Mouse (Mus musculus) hindbrain, embryonic 12.5 days (tissue): ENCODE data around the gene Plch2. TPM values are rescaled to one million over a fixed set of nuclear protein-coding genes. Genes with fewer than 3 reads are reported as not detected.

ENCODE experiments used
- ATAC-seq: fragments of 200-750 bp; cut with Nextera tagmentation; 2 replicates; pipeline ENCODE4 v1.8.0; 2017; ENCODE audit warnings: moderate TSS enrichment; ENCODE audit not compliant: low FRiP score
- H3K27ac ChIP-seq: fragments of 300-500 bp; sonication (generic); 2 replicates; pipeline ENCODE4 v1.5.1; 2016; ENCODE audit warnings: mild to moderate bottlenecking
- H3K27me3 ChIP-seq: fragments of 300-500 bp; sonication (generic); 2 replicates; pipeline ENCODE4 v1.6.1; 2016; ENCODE audit warnings: mild to moderate bottlenecking
- H3K36me3 ChIP-seq: fragments of 300-500 bp; sonication (generic); 2 replicates; pipeline ENCODE4 v1.6.1; 2016; ENCODE audit warnings: mild to moderate bottlenecking
- H3K4me1 ChIP-seq: fragments of 300-500 bp; sonication (generic); 2 replicates; pipeline ENCODE4 v1.6.1; 2016
- H3K4me2 ChIP-seq: fragments of 300-500 bp; sonication (generic); replicated peaks from 2 replicates; pipeline ENCODE4 v1.6.1; 2016; ENCODE audit warnings: mild to moderate bottlenecking
- H3K4me3 ChIP-seq: fragments of 300-500 bp; sonication (generic); 2 replicates; pipeline ENCODE4 v1.5.1; 2016; ENCODE audit warnings: mild to moderate bottlenecking
- H3K9ac ChIP-seq: fragments of 300-500 bp; sonication (generic); 2 replicates; pipeline ENCODE4 v1.6.1; 2016; ENCODE audit warnings: mild to moderate bottlenecking, moderate library complexity
- H3K9me3 ChIP-seq: fragments of 300-500 bp; sonication (generic); replicated peaks from 2 replicates; pipeline ENCODE4 v1.6.1; 2016; ENCODE audit warnings: mild to moderate bottlenecking
- WGBS: fragments of 180-500 bp; shearing (Covaris S2); methylation state at CpG from one replicate; pipeline ENCODE4 v1.1.7; 2016; 5-methylcytosine and 5-hydroxymethylcytosine counted together
- polyA plus RNA-seq: library from polyadenylated mRNA; unstranded; fragments of >200 nt; fragmentation: Nextera tagmentation; extraction: Ambion mirVana; gene quantifications from 2 replicates; pipeline ENCODE4 v1.2.1, GENCODE M21; 2016

Gene Plch2
- polyA plus RNA-seq, 1 experiment from 2014 or later = 5.5 TPM

- H3K27me3 ChIP-seq = peaks cover 67% of the 10 kb centered on the region
- peak overlapping the region; percentile 24; the same call in 1 of the 2 replicates for H3K4me2 ChIP-seq
Measured at GRCm38 (mm10) chr4:155040696-155041095, 15.9 kb downstream of the Plch2 start.

GRCm38 (mm10) chr4:155040197-155040596, 16.4 kb downstream of the Plch2 start:
- peak overlapping the region; percentile 24 for H3K4me2 ChIP-seq
- WGBS = 28% methylated on average over 9 of the region's 9 CpGs
- peak; percentile 29 for ATAC-seq

More at GRCm38 (mm10) chr4:155040696-155041095, 15.9 kb downstream of the Plch2 start:
- Histone ChIP-seq H3K9ac (0 out of 2 replicates have a peak overlapping the region, but pooled peaks have one; percentile 39), H3K4me1 (peaks cover 35% of the 10 kb centered on the region), H3K27ac (peak overlapping the region; percentile 71; the same call in 1 of the 2 replicates), H3K36me3 (no peaks in the 10 kb centered on the region), H3K4me3 (no peak overlapping the region), H3K9me3 (no peaks in the 10 kb centered on the region)
- ATAC-seq = no peak
- WGBS = 56% methylated on average over 6 of the region's 6 CpGs

GRCm38 (mm10) chr4:155034787-155035186, 21.8 kb downstream of the Plch2 start:
- Histone ChIP-seq H3K36me3 (no peaks in the 10 kb centered on the region), H3K4me3 (no peak overlapping the region), H3K9me3 (no peaks in the 10 kb centered on the region), H3K9ac (no peak overlapping the region), H3K4me2 (no peak overlapping the region), H3K27me3 (peaks cover 36% of the 10 kb centered on the region), H3K27ac (no peak overlapping the region), H3K4me1 (peaks cover 46% of the 10 kb centered on the region)
- WGBS = 62% methylated on average over 13 of the region's 13 CpGs
- no peak for ATAC-seq

More at GRCm38 (mm10) chr4:155040197-155040596, 16.4 kb downstream of the Plch2 start:
- peak overlapping the region; percentile 71 for H3K27ac ChIP-seq
- no peak overlapping the region for H3K4me3 ChIP-seq
- no peaks in the 10 kb centered on the region for H3K36me3 ChIP-seq
- H3K27me3 ChIP-seq = peaks cover 63% of the 10 kb centered on the region
- H3K4me1 ChIP-seq = peaks cover 36% of the 10 kb centered on the region
- no peaks in the 10 kb centered on the region for H3K9me3 ChIP-seq
- H3K9ac ChIP-seq = peak overlapping the region; percentile 39

GRCm38 (mm10) chr4:155034202-155034601, 22.4 kb downstream of the Plch2 start:
- ATAC-seq = no peak
- no peak overlapping the region for H3K9ac ChIP-seq
- peaks cover 34% of the 10 kb centered on the region for H3K27me3 ChIP-seq
- peaks cover 43% of the 10 kb centered on the region for H3K4me1 ChIP-seq
- no peak overlapping the region for H3K4me2 ChIP-seq
- no peak overlapping the region for H3K27ac ChIP-seq
- H3K36me3 ChIP-seq = no peaks in the 10 kb centered on the region
- no peaks in the 10 kb centered on the region for H3K9me3 ChIP-seq
- 19% methylated on average over 7 of the region's 7 CpGs for WGBS
- H3K4me3 ChIP-seq = no peak overlapping the region

- WGBS = 27% methylated on average over 6 of the region's 6 CpGs
Measured at GRCm38 (mm10) chr4:155033115-155033514, 23.5 kb downstream of the Plch2 start.

GRCm38 (mm10) chr4:155024170-155025010, 32.2 kb downstream of the Plch2 start:
- no peak overlapping the region for H3K4me2 ChIP-seq
- no peak overlapping the region for H3K9ac ChIP-seq
- H3K36me3 ChIP-seq = no peaks in the 10 kb centered on the region
- no peak overlapping the region for H3K4me3 ChIP-seq
- peaks cover 36% of the 10 kb centered on the region for H3K4me1 ChIP-seq
- 82% methylated on average over 11 of the region's 11 CpGs for WGBS
- no peaks in the 10 kb centered on the region for H3K9me3 ChIP-seq
- no peaks in the 10 kb centered on the region; the same call in 1 of the 2 replicates for H3K27me3 ChIP-seq
- no peak for ATAC-seq
- H3K27ac ChIP-seq = peak overlapping the region; percentile 62; the same call in 1 of the 2 replicates

More at GRCm38 (mm10) chr4:155033115-155033514, 23.5 kb downstream of the Plch2 start:
- Histone ChIP-seq H3K4me2 (no peak overlapping the region), H3K36me3 (no peaks in the 10 kb centered on the region), H3K4me1 (peaks cover 43% of the 10 kb centered on the region), H3K9ac (no peak overlapping the region), H3K27ac (no peak overlapping the region), H3K27me3 (peaks cover 34% of the 10 kb centered on the region), H3K4me3 (no peak overlapping the region), H3K9me3 (no peaks in the 10 kb centered on the region)
- no peak for ATAC-seq

GRCm38 (mm10) chr4:155022228-155022855, 34.2 kb downstream of the Plch2 start:
- H3K4me3 ChIP-seq = no peak overlapping the region
- no peak for ATAC-seq
- no peaks in the 10 kb centered on the region for H3K9me3 ChIP-seq
- H3K4me1 ChIP-seq = peaks cover 56% of the 10 kb centered on the region
- no peaks in the 10 kb centered on the region for H3K36me3 ChIP-seq
- 79% methylated on average over 7 of the region's 7 CpGs for WGBS
- no peak overlapping the region for H3K9ac ChIP-seq
- H3K4me2 ChIP-seq = no peak overlapping the region
- H3K27ac ChIP-seq = no peak overlapping the region
- peaks cover 15% of the 10 kb centered on the region for H3K27me3 ChIP-seq

GRCm38 (mm10) chr4:155020813-155021212, 35.8 kb downstream of the Plch2 start:
- no peaks in the 10 kb centered on the region for H3K36me3 ChIP-seq
- no peaks in the 10 kb centered on the region for H3K9me3 ChIP-seq
- peaks cover 15% of the 10 kb centered on the region for H3K27me3 ChIP-seq
- WGBS = 60% methylated on average over 9 of the region's 9 CpGs
- no peak overlapping the region for H3K9ac ChIP-seq
- peaks cover 70% of the 10 kb centered on the region for H3K4me1 ChIP-seq
- H3K4me3 ChIP-seq = no peak overlapping the region
- no peak overlapping the region for H3K4me2 ChIP-seq
- ATAC-seq = no peak
- no peak overlapping the region for H3K27ac ChIP-seq

- no peak overlapping the region for H3K4me3 ChIP-seq
- H3K9me3 ChIP-seq = no peaks in the 10 kb centered on the region
- no peak overlapping the region for H3K4me2 ChIP-seq
- ATAC-seq = no peak
- H3K9ac ChIP-seq = no peak overlapping the region
- no peaks in the 10 kb centered on the region for H3K36me3 ChIP-seq
- WGBS = 76% methylated on average over 1 of the region's 1 CpGs
- H3K27me3 ChIP-seq = peaks cover 15% of the 10 kb centered on the region
- H3K27ac ChIP-seq = no peak overlapping the region
- peaks cover 74% of the 10 kb centered on the region for H3K4me1 ChIP-seq
Measured at GRCm38 (mm10) chr4:155020141-155020540, 36.4 kb downstream of the Plch2 start.

- H3K4me2 ChIP-seq = peak overlapping the region; percentile 46
- peaks cover 70% of the 10 kb centered on the region for H3K4me1 ChIP-seq
- WGBS = 0% methylated on average over 10 of the region's 10 CpGs
- peak; percentile 51 for ATAC-seq
- H3K4me3 ChIP-seq = peak overlapping the region; percentile 22
- H3K27me3 ChIP-seq = peaks cover 15% of the 10 kb centered on the region
- no peaks in the 10 kb centered on the region for H3K36me3 ChIP-seq
- H3K9me3 ChIP-seq = no peaks in the 10 kb centered on the region
- 0 out of 2 replicates have a peak overlapping the region, but pooled peaks have one; percentile 55 for H3K27ac ChIP-seq
- H3K9ac ChIP-seq = no peak overlapping the region
Measured at GRCm38 (mm10) chr4:155019336-155019847, 37.2 kb downstream of the Plch2 start.

- Histone ChIP-seq H3K4me2 (peak overlapping the region; percentile 46), H3K4me3 (peak overlapping the region; percentile 22), H3K27me3 (peaks cover 15% of the 10 kb centered on the region), H3K4me1 (peaks cover 74% of the 10 kb centered on the region), H3K9ac (peak overlapping the region; percentile 35; the same call in 1 of the 2 replicates), H3K36me3 (no peaks in the 10 kb centered on the region), H3K27ac (0 out of 2 replicates have a peak overlapping the region, but pooled peaks have one; percentile 55), H3K9me3 (no peaks in the 10 kb centered on the region)
- ATAC-seq = peak; percentile 30
- WGBS = 3% methylated on average over 15 of the region's 15 CpGs
Measured at GRCm38 (mm10) chr4:155018601-155019335, 37.8 kb downstream of the Plch2 start.
